In genomic region chr10:3743069-3743468, GRCm38 (mm10) we compare ENCODE assay signal across 14 mouse cellular contexts. TPM values are rescaled to one million over a fixed set of nuclear protein-coding genes. Genes with fewer than 3 reads are reported as not detected.
DNase-seq lines count a peak whose midpoint lies in the region; ATAC-seq and TF ChIP-seq lines count a peak whose summit lies in the region.
"Had no signal": no experiment of that assay in that cellular context is flagged by ENCODE, and none has a peak within 500 bp of the region (broad histone marks: within the 10 kb centered on the region; RNA-seq: fewer than 3 reads in every experiment).

No protein-coding gene starts in this region.

- H3K4me3 ChIP-seq in hindbrain, postnatal 0 days (ENCODE audit: low read length) = no peak overlapping the region
- no peak overlapping the region for H3K4me3 ChIP-seq in hindbrain, embryonic 16.5 days (ENCODE audit: low read length)
- H3K4me3 ChIP-seq: embryonic facial prominence, embryonic 12.5 days had no signal

- DNase-seq in adrenal gland, postnatal 14 days = peak; percentile 28
- DNase-seq in adrenal gland, postnatal 4 days (ENCODE audit: low spot score in 2 of 2) = no peak
- DNase-seq in hindbrain, postnatal 0 days (ENCODE audit: low spot score) = no peak
- peak; percentile 23 for DNase-seq in embryo, embryonic 9.5 days (ENCODE audit: extremely low spot score)
- DNase-seq in kidney, adult 9 months = peak; percentile 35
- DNase-seq in thymus, postnatal 0 days (ENCODE audit: low spot score) = no peak
- no peak for DNase-seq in right cerebral cortex, adult 18-20 months
- DNase-seq: spleen, adult 18-20 months had no signal

- no peaks in the 10 kb centered on the region for H3K9me3 ChIP-seq in hindbrain, postnatal 0 days (ENCODE audit: low read length)
- H3K9me3 ChIP-seq in hindbrain, embryonic 16.5 days (ENCODE audit: control insufficient read depth, low read length) = no peaks in the 10 kb centered on the region
- H3K9me3 ChIP-seq: embryonic facial prominence, embryonic 12.5 days had no signal

- no peak overlapping the region for H3K9ac ChIP-seq in hindbrain, postnatal 0 days (replicated peaks; ENCODE audit: low read length)
- H3K9ac ChIP-seq in hindbrain, embryonic 16.5 days (ENCODE audit: low read depth, low read length) = no peak overlapping the region
- H3K9ac ChIP-seq: embryonic facial prominence, embryonic 12.5 days had no signal

- no peaks in the 10 kb centered on the region for H3K27me3 ChIP-seq in hindbrain, postnatal 0 days (ENCODE audit: insufficient read depth, low read length)
- no peaks in the 10 kb centered on the region for H3K27me3 ChIP-seq in hindbrain, embryonic 16.5 days (replicated peaks; ENCODE audit: control insufficient read depth, insufficient read depth, low read length)
- H3K27me3 ChIP-seq: embryonic facial prominence, embryonic 12.5 days had no signal

- WGBS in hindbrain, postnatal 0 days = 61% methylated on average over 2 of the region's 2 CpGs
- WGBS in hindbrain, embryonic 16.5 days = 67% methylated on average over 2 of the region's 2 CpGs

- no peaks in the 10 kb centered on the region for H3K36me3 ChIP-seq in hindbrain, postnatal 0 days (ENCODE audit: insufficient read depth, low read length)
- no peaks in the 10 kb centered on the region for H3K36me3 ChIP-seq in hindbrain, embryonic 16.5 days (ENCODE audit: control insufficient read depth, insufficient read depth, low read length)
- H3K36me3 ChIP-seq: embryonic facial prominence, embryonic 12.5 days; G1E had no signal

- no peak for ATAC-seq in hindbrain, postnatal 0 days
- no peak for ATAC-seq in hindbrain, embryonic 16.5 days
- ATAC-seq: activated CD4-positive, CD25-positive, alpha-beta regulatory T cell, adult 4 months; forebrain, embryonic 16.5 days had no signal

- H3K27ac ChIP-seq in hindbrain, postnatal 0 days = no peak overlapping the region
- H3K27ac ChIP-seq in hindbrain, embryonic 16.5 days (ENCODE audit: low read depth, low read length) = no peak overlapping the region
- H3K27ac ChIP-seq: embryonic facial prominence, embryonic 12.5 days had no signal

- TF ChIP-seq CTCF in hindbrain, postnatal 0 days (IDR thresholded peaks at IDR 0.05; ENCODE audit: low read depth) = no peak

- H3K4me1 ChIP-seq in hindbrain, postnatal 0 days (ENCODE audit: insufficient read depth, low read length) = no peaks in the 10 kb centered on the region
- H3K4me1 ChIP-seq in hindbrain, embryonic 16.5 days (ENCODE audit: control insufficient read depth, insufficient read depth, low read depth, low read length) = peaks cover 4% of the 10 kb centered on the region

- 0 out of 2 replicates have a peak overlapping the region, but pooled peaks have one; percentile 3 for H3K4me2 ChIP-seq in hindbrain, postnatal 0 days (ENCODE audit: low read depth, low read length)
- H3K4me2 ChIP-seq in hindbrain, embryonic 16.5 days (ENCODE audit: low read length) = no peak overlapping the region
- H3K4me2 ChIP-seq: embryonic facial prominence, embryonic 12.5 days; liver, embryonic 11.5 days had no signal

RNA-seq across cellular contexts. Expression of gene Plekhg1, which starts 2.9 kb away (rescaled TPM):
- 9.8 and 11.5 TPM in 2 replicates for total RNA-seq in adrenal gland, postnatal 14 days (2021)
- total RNA-seq in adrenal gland, postnatal 4 days (2021) = 10 to 100 TPM; 12.0 to 15.4 TPM
- 14.8 and 24.4 TPM in 2 replicates for total RNA-seq in hindbrain, postnatal 0 days (2014; rRNA removed)
- polyA plus RNA-seq in hindbrain, postnatal 0 days (2015; fragmentation: Nextera tagmentation; extraction: Ambion mirVana) = 6.8 and 10.2 TPM in 2 replicates
- 7.1 and 9.0 TPM in 2 replicates for polyA plus RNA-seq in hindbrain, embryonic 16.5 days (2015; fragmentation: Nextera tagmentation; extraction: Ambion mirVana)
- 2.7 and 3.0 TPM in 2 replicates for polyA plus RNA-seq in thymus, postnatal 0 days (2015; fragmentation: Nextera tagmentation; extraction: Ambion mirVana)

Comparison
In these comparisons a context has a peak if more than half of its experiments do, and no peak if none do; other contexts are left out.
1. DNase-seq: peak in adrenal gland, postnatal 14 days (single experiment), embryo, embryonic 9.5 days (single experiment) and kidney, adult 9 months (single experiment); none in adrenal gland, postnatal 4 days (0 of 2), hindbrain, postnatal 0 days (single experiment), thymus, postnatal 0 days (single experiment) and right cerebral cortex, adult 18-20 months (single experiment).